Mouse (Mus musculus) heart, postnatal 4 days (tissue): ENCODE measurements at regions not wholly inside any gene's neighbourhood (a gene's known extent, or its start where the extent isn't known, plus 50 kb on each side); places are given as distances from the start of the nearest gene placed in this dataset.

Experiments
- DNase-seq: peaks from one replicate; pipeline ENCODE4 v3.0.0; 2021

GRCm38 (mm10) chr19:23044510-23045464 lies 96.2 kb upstream of the Klf9 start:
- DNase-seq = no peak

- DNase-seq = no peak
Measured at GRCm38 (mm10) chr19:23051456-23051855, 89.6 kb upstream of the Klf9 start.

GRCm38 (mm10) chr19:23054440-23054839 lies 86.6 kb upstream of the Klf9 start:
- no peak for DNase-seq

- DNase-seq = no peak
Measured at GRCm38 (mm10) chr19:23055916-23056805, 84.9 kb upstream of the Klf9 start.

GRCm38 (mm10) chr19:23056851-23057707 lies 83.9 kb upstream of the Klf9 start:
- peak; percentile 77 for DNase-seq

GRCm38 (mm10) chr19:23057739-23058501 lies 83.1 kb upstream of the Klf9 start:
- peak; percentile 19 for DNase-seq

- no peak for DNase-seq
Measured at GRCm38 (mm10) chr19:23058502-23058900, 82.5 kb upstream of the Klf9 start.

- no peak for DNase-seq
Measured at GRCm38 (mm10) chr19:23061081-23061640, 79.9 kb upstream of the Klf9 start.

- no peak for DNase-seq
Measured at GRCm38 (mm10) chr19:23061906-23062305, 79.1 kb upstream of the Klf9 start.

GRCm38 (mm10) chr19:23062851-23063250 lies 78.2 kb upstream of the Klf9 start:
- DNase-seq = no peak

GRCm38 (mm10) chr19:23065548-23065947 lies 75.5 kb upstream of the Klf9 start:
- peak; percentile 27 for DNase-seq

GRCm38 (mm10) chr19:23066726-23067125 lies 74.3 kb upstream of the Klf9 start:
- DNase-seq = no peak

GRCm38 (mm10) chr19:23068600-23068999 lies 72.4 kb upstream of the Klf9 start:
- DNase-seq = no peak

- DNase-seq = no peak
Measured at GRCm38 (mm10) chr19:23069656-23070055, 71.4 kb upstream of the Klf9 start.

GRCm38 (mm10) chr19:23071000-23071399 lies 70.0 kb upstream of the Klf9 start:
- no peak for DNase-seq

- DNase-seq = no peak
Measured at GRCm38 (mm10) chr19:23074602-23075570, 66.1 kb upstream of the Klf9 start.

- DNase-seq = no peak
Measured at GRCm38 (mm10) chr19:23075790-23076189, 65.2 kb upstream of the Klf9 start.

GRCm38 (mm10) chr19:23085173-23085660 lies 55.8 kb upstream of the Klf9 start:
- DNase-seq = no peak

- DNase-seq = no peak
Measured at GRCm38 (mm10) chr19:23087575-23087974, 53.5 kb upstream of the Klf9 start.

GRCm38 (mm10) chr19:23089081-23089480 lies 51.9 kb upstream of the Klf9 start:
- DNase-seq = no peak
